Mouse (Mus musculus) olfactory bulb, adult 2 months (tissue): ENCODE results near the gene Btg2.

Source experiments
- CTCF ChIP-seq: fragments of 200-500 bp; IDR thresholded peaks from 2 replicates; pipeline ENCODE4 v1.5.1; 2012; ENCODE audit warnings: low read depth, mild to moderate bottlenecking, low read length, moderate library complexity; ENCODE audit not compliant: insufficient read depth
- POLR2A ChIP-seq: fragments of 200-500 bp; IDR thresholded peaks from 2 replicates; pipeline ENCODE4 v1.6.1; 2012; ENCODE audit warnings: mild to moderate bottlenecking, low read depth, low read length, moderate library complexity; ENCODE audit not compliant: insufficient read depth

- TF ChIP-seq POLR2A (no peak), CTCF (no peak)
Observed at GRCm38 (mm10) chr1:134041900-134042299, 37.0 kb downstream of the Btg2 start.
